Mouse (Mus musculus) kidney, postnatal 14 days (tissue): ENCODE measurements around the gene Dlg4.
"Not testable (repeated sequence)": the region's sequence is repeated elsewhere in the genome, so short reads cannot be mapped to it uniquely, and the experiment has no call there.

Experiments used
- DNase-seq: peaks from one replicate; pipeline ENCODE4 v3.0.0; 2022; ENCODE audit warnings: mixed read lengths

The Dlg4 gene

GRCm38 (mm10) chr11:69997070-69997509 is 19.7 kb upstream of the Dlg4 start:
- DNase-seq = peak; percentile 95

GRCm38 (mm10) chr11:69998567-69999491 is 17.9 kb upstream of the Dlg4 start:
- DNase-seq = no peak

- DNase-seq = no peak
Observed at GRCm38 (mm10) chr11:69999666-70000065, 17.1 kb upstream of the Dlg4 start.

- peak; percentile 95 for DNase-seq
Observed at GRCm38 (mm10) chr11:70000396-70000898, 16.3 kb upstream of the Dlg4 start, which contains the start of gene Dvl2. Gene Dvl2, plus strand, starts transcription at chr11:70000595.

GRCm38 (mm10) chr11:70001159-70001558 is 15.6 kb upstream of the Dlg4 start:
- no peak for DNase-seq

GRCm38 (mm10) chr11:70001865-70002264 is 14.9 kb upstream of the Dlg4 start:
- DNase-seq = peak; percentile 50

GRCm38 (mm10) chr11:70002471-70002870 is 14.3 kb upstream of the Dlg4 start:
- no peak for DNase-seq

- no peak for DNase-seq
Observed at GRCm38 (mm10) chr11:70005521-70005920, 11.2 kb upstream of the Dlg4 start.

- DNase-seq = no peak
Observed at GRCm38 (mm10) chr11:70010033-70010432, 6.7 kb upstream of the Dlg4 start.

GRCm38 (mm10) chr11:70010548-70010947 is 6.2 kb upstream of the Dlg4 start:
- no peak for DNase-seq

GRCm38 (mm10) chr11:70010961-70011360 is 5.8 kb upstream of the Dlg4 start:
- DNase-seq = no peak

GRCm38 (mm10) chr11:70012931-70013330 is 3.8 kb upstream of the Dlg4 start:
- no peak for DNase-seq

GRCm38 (mm10) chr11:70013408-70013807 is 3.3 kb upstream of the Dlg4 start:
- no peak for DNase-seq

- DNase-seq = no peak
Observed at GRCm38 (mm10) chr11:70014051-70014450, 2.7 kb upstream of the Dlg4 start.

- peak; percentile 94 for DNase-seq
Observed at GRCm38 (mm10) chr11:70014880-70015558, 1.7 kb upstream of the Dlg4 start, which contains the start of gene Acadvl. Gene Acadvl, minus strand, starts transcription at chr11:70015411.

GRCm38 (mm10) chr11:70015677-70016076 is 1.1 kb upstream of the Dlg4 start:
- no peak for DNase-seq

- not testable (repeated sequence) for DNase-seq
Observed at GRCm38 (mm10) chr11:70016177-70016576, 565 bp upstream of the Dlg4 start.

- DNase-seq = no peak
Observed at GRCm38 (mm10) chr11:70017199-70017767, 541 bp downstream of the Dlg4 start.

- peak; percentile 64 for DNase-seq
Observed at GRCm38 (mm10) chr11:70018131-70018990, 1.6 kb downstream of the Dlg4 start.

GRCm38 (mm10) chr11:70019495-70020021 is 2.8 kb downstream of the Dlg4 start:
- DNase-seq = no peak

- no peak for DNase-seq
Observed at GRCm38 (mm10) chr11:70020022-70020631, 3.4 kb downstream of the Dlg4 start.
